Mouse (Mus musculus) small intestine, adult 2 months (tissue): ENCODE data around the gene Bbs9. TPM values are rescaled to one million over a fixed set of nuclear protein-coding genes. Genes with fewer than 3 reads are reported as not detected.

Source experiments
- H3K27ac ChIP-seq: fragments of 200-500 bp; 2 replicates; pipeline ENCODE4 v1.5.1; 2012; ENCODE audit warnings: low read depth, low read length, control low read depth, inconsistent platforms; ENCODE audit not compliant: insufficient read depth
- H3K27me3 ChIP-seq: fragments of 200-500 bp; 2 replicates; pipeline ENCODE4 v1.6.1; 2012; ENCODE audit warnings: mild to moderate bottlenecking, moderate library complexity, low read length, inconsistent platforms; ENCODE audit not compliant: control insufficient read depth, insufficient read depth
- H3K36me3 ChIP-seq: fragments of 200-500 bp; 2 replicates; pipeline ENCODE4 v1.6.1; 2012; ENCODE audit warnings: mild to moderate bottlenecking, low read length, control low read depth, inconsistent platforms; ENCODE audit not compliant: control insufficient read depth, insufficient read depth
- H3K4me1 ChIP-seq: fragments of 200-500 bp; 2 replicates; pipeline ENCODE4 v1.6.1; 2012; ENCODE audit warnings: low read length, inconsistent platforms, mixed read lengths; ENCODE audit not compliant: control insufficient read depth, insufficient read depth, insufficient read length
- H3K4me3 ChIP-seq: fragments of 200-500 bp; 2 replicates; pipeline ENCODE4 v1.5.1; 2012; ENCODE audit warnings: low read depth, mild to moderate bottlenecking, control low read depth, inconsistent platforms, low read length, moderate library complexity
- CTCF ChIP-seq: fragments of 200-500 bp; IDR thresholded peaks from 2 replicates; pipeline ENCODE4 v1.5.1; 2012; ENCODE audit warnings: low read depth, mild to moderate bottlenecking, control low read depth, inconsistent platforms, low read length, moderate library complexity, mixed read lengths; ENCODE audit not compliant: insufficient replicate concordance, insufficient read length; ENCODE audit errors: extremely low read depth
- POLR2A ChIP-seq: fragments of 200-500 bp; IDR thresholded peaks from 2 replicates; pipeline ENCODE4 v1.6.1; 2012; ENCODE audit warnings: low read depth, mild to moderate bottlenecking, control low read depth, inconsistent platforms, low read length, moderate library complexity
- WGBS: fragments of 180-500 bp; shearing (Covaris S2); methylation state at CpG from one replicate; pipeline ENCODE4 v1.1.7; 2018; 5-methylcytosine and 5-hydroxymethylcytosine counted together
- polyA plus RNA-seq: library from polyadenylated mRNA; depleted of rRNA; stranded (reverse); fragments of >200 nt; gene quantifications from 2 replicates; pipeline ENCODE4 v1.2.3, GENCODE M21; 2012

Bbs9 gene
- polyA plus RNA-seq, 1 experiment = 5.4 TPM

DNA sequence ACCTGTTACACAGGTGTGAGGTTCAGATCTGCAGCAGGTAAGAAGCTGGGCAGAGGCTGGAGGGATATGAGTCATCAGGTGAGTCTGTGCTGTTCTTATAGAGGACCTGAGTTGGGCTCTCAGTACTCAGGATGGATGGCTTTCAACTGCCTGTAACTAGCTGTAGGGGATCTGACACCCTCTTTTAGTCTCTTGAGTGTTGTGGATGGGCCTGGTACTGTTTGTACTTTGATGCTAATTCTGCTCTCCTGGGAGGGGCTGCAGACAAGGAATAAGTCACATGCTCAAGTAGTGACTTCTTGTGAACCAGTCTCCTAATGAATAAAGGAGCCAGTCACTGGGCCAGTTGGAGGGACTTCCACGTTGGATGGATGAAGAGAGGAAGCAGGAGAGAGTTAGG is 257.1 kb downstream of the Bbs9 start:
- 81% methylated on average over 1 of the region's 1 CpGs for WGBS
- Histone ChIP-seq H3K27me3 (no peaks in the 10 kb centered on the region), H3K27ac (no peak overlapping the region), H3K4me3 (no peak overlapping the region), H3K4me1 (no peaks in the 10 kb centered on the region), H3K36me3 (no peaks in the 10 kb centered on the region)
- TF ChIP-seq POLR2A (no peak), CTCF (no peak)

DNA sequence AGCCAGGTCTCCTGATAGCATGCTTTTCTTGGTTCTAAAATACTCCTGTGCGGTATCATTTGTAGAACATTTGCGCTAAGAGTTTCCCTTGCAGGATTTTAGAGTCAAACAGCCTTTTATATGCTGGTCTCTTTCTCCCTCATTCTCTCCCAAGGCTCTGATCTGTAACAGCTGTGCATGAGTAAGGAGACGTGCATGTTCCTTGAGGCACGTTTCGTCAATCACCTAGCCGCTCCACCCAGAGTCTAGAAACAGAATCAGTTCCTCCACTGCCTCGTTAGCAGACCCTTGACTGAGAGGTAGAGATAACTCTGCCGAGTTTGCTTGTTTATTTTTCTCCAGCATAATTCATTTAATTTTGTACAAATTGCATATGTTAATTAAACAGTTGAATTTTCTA is 259.4 kb downstream of the Bbs9 start:
- no peak for TF ChIP-seq POLR2A
- TF ChIP-seq CTCF = no peak
- Histone ChIP-seq H3K36me3 (no peaks in the 10 kb centered on the region), H3K27me3 (no peaks in the 10 kb centered on the region), H3K4me1 (no peaks in the 10 kb centered on the region), H3K27ac (no peak overlapping the region), H3K4me3 (no peak overlapping the region)
- 78% methylated on average over 8 of the region's 8 CpGs for WGBS

DNA sequence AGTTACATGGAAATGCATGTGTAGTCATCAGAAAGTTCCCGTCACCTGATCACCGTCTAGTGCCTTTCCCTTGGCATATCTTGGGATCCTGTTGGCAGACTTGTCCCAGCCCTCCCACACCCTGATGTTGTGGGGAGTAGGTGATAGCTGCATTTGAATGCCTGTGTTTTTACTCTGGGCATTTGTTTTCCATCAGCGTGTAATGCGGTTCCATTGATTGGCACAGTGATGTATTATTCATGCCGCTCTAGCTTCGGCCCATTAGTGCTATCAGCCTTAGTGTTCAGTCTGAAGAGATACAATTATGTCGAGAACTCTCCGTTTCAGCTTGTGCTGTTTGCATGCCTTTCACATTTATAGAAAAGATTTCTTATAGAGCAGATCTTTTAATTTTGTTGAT is 259.9 kb downstream of the Bbs9 start:
- no peak overlapping the region for H3K27ac ChIP-seq
- H3K4me1 ChIP-seq = no peaks in the 10 kb centered on the region
- H3K27me3 ChIP-seq = no peaks in the 10 kb centered on the region
- H3K36me3 ChIP-seq = no peaks in the 10 kb centered on the region
- no peak overlapping the region for H3K4me3 ChIP-seq
- TF ChIP-seq POLR2A (no peak), CTCF (no peak)
- 94% methylated on average over 8 of the region's 8 CpGs for WGBS

DNA sequence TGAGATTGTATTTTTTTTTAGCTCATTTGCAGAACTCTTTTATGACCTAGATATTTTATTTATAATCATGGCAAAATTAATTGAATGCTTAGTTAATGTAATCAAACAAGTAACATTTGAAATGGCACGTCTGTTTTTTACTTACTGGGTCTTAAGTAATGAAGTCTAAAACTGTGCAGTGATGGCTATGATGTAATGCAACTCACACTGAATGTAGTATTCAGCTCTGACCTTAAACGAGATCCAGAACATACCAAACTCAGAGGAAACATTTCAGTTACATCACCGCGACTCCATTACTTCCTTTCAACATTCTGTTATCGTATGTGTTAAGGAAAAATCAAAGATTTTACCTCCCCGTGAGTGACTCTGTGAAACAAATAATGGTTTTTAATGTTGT is 262.4 kb downstream of the Bbs9 start:
- Histone ChIP-seq H3K4me1 (no peaks in the 10 kb centered on the region), H3K36me3 (no peaks in the 10 kb centered on the region), H3K27me3 (no peaks in the 10 kb centered on the region), H3K4me3 (no peak overlapping the region), H3K27ac (no peak overlapping the region)
- 77% methylated on average over 6 of the region's 6 CpGs for WGBS
- no peak for TF ChIP-seq POLR2A
- no peak for TF ChIP-seq CTCF

DNA sequence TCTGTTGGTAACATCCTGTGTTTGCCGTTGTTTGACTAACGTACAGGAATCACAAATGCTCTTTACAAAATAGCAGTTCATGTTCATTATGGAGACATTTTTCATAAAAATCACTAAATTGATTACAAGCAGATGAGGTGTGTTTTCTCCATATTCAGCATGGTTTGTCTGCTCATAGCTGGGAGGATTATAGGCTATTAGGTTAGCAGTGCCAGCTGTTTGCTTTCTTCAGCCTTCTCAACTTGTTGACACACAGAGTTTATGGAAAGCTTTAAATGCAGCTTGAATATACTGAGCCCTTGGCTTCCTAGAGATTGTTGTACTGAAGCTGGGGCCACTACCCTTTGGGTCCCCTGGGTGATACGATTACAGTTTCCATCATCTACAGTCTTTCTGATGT is 263.3 kb downstream of the Bbs9 start:
- Histone ChIP-seq H3K4me3 (no peak overlapping the region), H3K27ac (no peak overlapping the region), H3K36me3 (no peaks in the 10 kb centered on the region), H3K27me3 (no peaks in the 10 kb centered on the region), H3K4me1 (no peaks in the 10 kb centered on the region)
- no peak for TF ChIP-seq POLR2A
- no peak for TF ChIP-seq CTCF
- 91% methylated on average over 3 of the region's 3 CpGs for WGBS

DNA sequence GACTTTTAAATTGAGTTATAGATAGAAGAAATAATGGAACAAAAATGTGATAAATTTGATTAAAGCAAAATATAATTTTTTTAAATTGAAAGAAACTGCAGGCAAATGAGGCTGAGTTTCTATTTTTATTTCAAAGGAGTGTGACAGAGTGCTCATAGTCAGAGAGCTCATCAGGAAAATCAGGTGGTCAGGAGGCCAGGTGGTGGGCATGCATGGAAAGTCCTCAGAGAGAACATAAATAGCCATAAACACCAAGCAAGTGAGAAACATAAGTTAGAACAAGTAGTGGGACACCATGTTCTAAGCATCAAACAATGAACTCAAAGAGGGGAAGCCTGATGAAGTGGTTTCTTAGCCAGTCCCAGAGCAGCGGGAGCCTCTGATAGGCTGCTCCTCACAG is 266.5 kb downstream of the Bbs9 start:
- H3K4me3 ChIP-seq = no peak overlapping the region
- TF ChIP-seq POLR2A (no peak), CTCF (no peak)
- 93% methylated on average over 1 of the region's 1 CpGs for WGBS
- no peak overlapping the region for H3K27ac ChIP-seq
- no peaks in the 10 kb centered on the region for H3K36me3 ChIP-seq
- no peaks in the 10 kb centered on the region for H3K4me1 ChIP-seq
- no peaks in the 10 kb centered on the region for H3K27me3 ChIP-seq

DNA sequence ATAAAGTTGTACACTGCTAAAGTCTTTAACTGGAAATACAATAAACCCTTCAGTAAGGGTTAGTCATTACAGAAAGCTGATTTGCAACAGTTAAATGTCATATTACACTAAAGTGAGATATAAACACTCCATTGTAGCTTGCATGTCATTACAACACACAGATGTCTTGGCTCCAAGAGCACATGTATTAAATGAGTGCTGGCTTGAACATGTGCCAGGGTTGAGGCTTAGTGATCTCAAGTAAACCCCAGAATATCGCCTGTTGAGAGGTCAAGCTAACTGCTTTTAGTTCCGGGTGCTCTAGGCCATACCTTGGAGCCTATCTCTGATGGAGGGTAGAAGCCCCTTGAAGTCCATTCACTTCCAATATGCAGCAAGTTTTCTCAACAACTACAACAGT is 273.1 kb downstream of the Bbs9 start:
- WGBS = 66% methylated on average over 2 of the region's 2 CpGs
- TF ChIP-seq POLR2A (no peak), CTCF (no peak)

DNA sequence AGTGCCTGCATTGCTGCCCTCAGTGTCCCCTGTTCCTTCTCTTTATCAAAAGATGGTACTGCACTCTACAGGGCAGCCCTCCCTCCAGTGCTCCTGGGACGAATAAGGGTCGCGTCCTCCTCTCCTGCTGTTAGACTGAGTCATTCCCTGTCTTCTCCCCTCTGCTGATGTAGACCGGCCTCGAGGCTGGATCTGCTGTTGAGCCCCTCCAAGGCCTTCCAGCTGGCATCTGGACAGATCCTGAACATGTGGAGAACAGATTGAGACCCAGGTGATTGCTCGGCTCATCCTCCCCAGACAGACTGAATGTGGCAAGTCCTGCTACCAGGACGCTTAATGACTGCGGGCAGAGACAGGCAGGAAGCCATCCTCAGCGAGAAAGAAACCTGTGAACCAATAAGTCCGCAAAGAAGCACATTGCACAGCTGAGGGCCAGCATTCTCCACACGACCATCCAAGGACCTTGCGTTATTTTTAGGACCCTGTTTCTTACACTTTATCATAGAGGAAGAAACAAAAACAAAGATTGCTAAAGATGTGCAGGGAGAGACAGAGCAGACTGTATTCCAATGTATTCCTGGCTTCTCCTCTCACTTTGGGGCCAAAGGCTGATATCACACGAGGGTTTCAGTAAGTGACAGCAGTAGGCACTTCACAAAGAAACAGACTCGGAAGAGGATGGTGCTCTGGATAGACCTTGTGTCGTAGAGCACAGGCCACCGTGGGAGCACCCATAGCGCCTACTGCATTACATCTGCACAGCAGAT is 275.4 kb downstream of the Bbs9 start:
- Histone ChIP-seq H3K27ac (no peak overlapping the region), H3K4me3 (no peak overlapping the region), H3K4me1 (no peaks in the 10 kb centered on the region), H3K27me3 (no peaks in the 10 kb centered on the region), H3K36me3 (no peaks in the 10 kb centered on the region)
- TF ChIP-seq CTCF (no peak), POLR2A (no peak)
- WGBS = 85% methylated on average over 17 of the region's 17 CpGs

More for the DNA sequence above, 273.1 kb downstream of the Bbs9 start:
- Histone ChIP-seq H3K27ac (no peak overlapping the region), H3K27me3 (no peaks in the 10 kb centered on the region), H3K4me1 (no peaks in the 10 kb centered on the region), H3K4me3 (no peak overlapping the region), H3K36me3 (no peaks in the 10 kb centered on the region)
